Mouse (Mus musculus) embryonic facial prominence, embryonic 10.5 days (tissue): ENCODE results near the gene Gpr146. TPM values are rescaled to one million over a fixed set of nuclear protein-coding genes. Genes with fewer than 3 reads are reported as not detected.

Experiments
- DNase-seq: peaks from one replicate; pipeline ENCODE4 v3.0.0-alpha.2; 2017; ENCODE audit warnings: low spot score
- H3K27ac ChIP-seq: fragments of 300-500 bp; sonication (generic); replicated peaks from 2 replicates; pipeline ENCODE4 v1.5.1; 2016; ENCODE audit warnings: mild to moderate bottlenecking
- H3K27me3 ChIP-seq: fragments of 300-500 bp; sonication (generic); replicated peaks from 2 replicates; pipeline ENCODE4 v1.6.1; 2016; ENCODE audit warnings: low read depth, mild to moderate bottlenecking; ENCODE audit not compliant: poor library complexity, severe bottlenecking
- H3K36me3 ChIP-seq: fragments of 300-500 bp; sonication (generic); replicated peaks from 2 replicates; pipeline ENCODE4 v1.6.1; 2016; ENCODE audit warnings: mild to moderate bottlenecking, moderate library complexity
- H3K4me1 ChIP-seq: fragments of 300-500 bp; sonication (generic); 2 replicates; pipeline ENCODE4 v1.6.1; 2016
- H3K4me3 ChIP-seq: fragments of 300-500 bp; sonication (generic); 2 replicates; pipeline ENCODE4 v1.5.1; 2016; ENCODE audit warnings: mild to moderate bottlenecking, moderate library complexity
- H3K9me3 ChIP-seq: fragments of 300-500 bp; sonication (generic); 2 replicates; pipeline ENCODE4 v1.6.1; 2016; ENCODE audit warnings: mild to moderate bottlenecking
- WGBS: fragments of 180-500 bp; shearing (Covaris S2); methylation state at CpG from one replicate; pipeline ENCODE4 v1.1.7; 2016; 5-methylcytosine and 5-hydroxymethylcytosine counted together
- polyA plus RNA-seq: library from polyadenylated mRNA; unstranded; fragments of >200 nt; fragmentation: Nextera tagmentation; extraction: Ambion mirVana; gene quantifications from 2 replicates; pipeline ENCODE4 v1.2.1, GENCODE M21; 2016

Gene Gpr146
- polyA plus RNA-seq, 1 experiment from 2014 or later: 2.5 TPM

DNA sequence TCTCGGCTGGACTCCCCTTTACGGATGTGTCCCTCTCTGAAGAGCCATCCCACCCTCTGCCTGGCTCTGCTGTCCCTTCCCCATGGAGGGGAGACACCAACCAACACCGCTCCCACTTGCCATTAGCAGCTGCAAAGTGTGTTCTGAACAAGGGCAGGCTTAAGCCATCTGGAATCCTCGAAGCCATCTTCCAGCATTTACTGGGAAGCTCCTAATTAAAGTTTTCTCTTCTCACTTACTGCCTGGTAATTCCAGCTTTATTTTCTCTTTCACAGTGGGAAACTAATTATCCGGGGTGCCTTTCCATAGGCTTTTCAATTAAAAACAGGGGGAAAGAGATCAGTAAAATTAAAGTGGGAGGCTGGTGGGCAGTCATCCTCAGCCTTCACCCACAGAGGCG, 54.8 kb downstream of the Gpr146 start:
- Histone ChIP-seq H3K4me1 (peaks cover 47% of the 10 kb centered on the region), H3K9me3 (no peaks in the 10 kb centered on the region), H3K27ac (no peak overlapping the region), H3K36me3 (peaks cover 10% of the 10 kb centered on the region), H3K27me3 (no peaks in the 10 kb centered on the region), H3K4me3 (no peak overlapping the region)
- 51% methylated on average over 6 of the region's 6 CpGs for WGBS
- no peak for DNase-seq

GRCm38 (mm10) chr5:139432747-139433508, 55.4 kb downstream of the Gpr146 start:
- Histone ChIP-seq H3K4me1 (peaks cover 47% of the 10 kb centered on the region), H3K4me3 (no peak overlapping the region), H3K27ac (no peak overlapping the region), H3K9me3 (no peaks in the 10 kb centered on the region), H3K36me3 (peaks cover 11% of the 10 kb centered on the region), H3K27me3 (no peaks in the 10 kb centered on the region)
- DNase-seq: no peak
- WGBS: 58% methylated on average over 7 of the region's 7 CpGs

GRCm38 (mm10) chr5:139433842-139434568, 56.5 kb downstream of the Gpr146 start:
- 87% methylated on average over 9 of the region's 9 CpGs for WGBS
- no peak overlapping the region; the same call in 1 of the 2 replicates for H3K27ac ChIP-seq

GRCm38 (mm10) chr5:139434940-139435339, 57.4 kb downstream of the Gpr146 start:
- H3K27ac ChIP-seq: peak overlapping the region; percentile 24; the same call in 1 of the 2 replicates
- no peaks in the 10 kb centered on the region for H3K27me3 ChIP-seq
- 66% methylated on average over 8 of the region's 8 CpGs for WGBS
- DNase-seq: no peak
- H3K9me3 ChIP-seq: no peaks in the 10 kb centered on the region
- peaks cover 11% of the 10 kb centered on the region for H3K36me3 ChIP-seq
- H3K4me1 ChIP-seq: peaks cover 35% of the 10 kb centered on the region
- no peak overlapping the region for H3K4me3 ChIP-seq

More at GRCm38 (mm10) chr5:139433842-139434568, 56.5 kb downstream of the Gpr146 start:
- peaks cover 45% of the 10 kb centered on the region for H3K4me1 ChIP-seq
- no peaks in the 10 kb centered on the region for H3K9me3 ChIP-seq
- H3K36me3 ChIP-seq: peaks cover 11% of the 10 kb centered on the region
- no peak for DNase-seq
- no peak overlapping the region for H3K4me3 ChIP-seq
- H3K27me3 ChIP-seq: no peaks in the 10 kb centered on the region

- WGBS: 92% methylated on average over 4 of the region's 4 CpGs
- DNase-seq: no peak
- peaks cover 11% of the 10 kb centered on the region for H3K36me3 ChIP-seq
- no peaks in the 10 kb centered on the region for H3K27me3 ChIP-seq
- no peak overlapping the region for H3K27ac ChIP-seq
- H3K4me1 ChIP-seq: peaks cover 18% of the 10 kb centered on the region
- no peak overlapping the region for H3K4me3 ChIP-seq
- no peaks in the 10 kb centered on the region for H3K9me3 ChIP-seq
Measured at GRCm38 (mm10) chr5:139437769-139438168, 60.3 kb downstream of the Gpr146 start.

DNA sequence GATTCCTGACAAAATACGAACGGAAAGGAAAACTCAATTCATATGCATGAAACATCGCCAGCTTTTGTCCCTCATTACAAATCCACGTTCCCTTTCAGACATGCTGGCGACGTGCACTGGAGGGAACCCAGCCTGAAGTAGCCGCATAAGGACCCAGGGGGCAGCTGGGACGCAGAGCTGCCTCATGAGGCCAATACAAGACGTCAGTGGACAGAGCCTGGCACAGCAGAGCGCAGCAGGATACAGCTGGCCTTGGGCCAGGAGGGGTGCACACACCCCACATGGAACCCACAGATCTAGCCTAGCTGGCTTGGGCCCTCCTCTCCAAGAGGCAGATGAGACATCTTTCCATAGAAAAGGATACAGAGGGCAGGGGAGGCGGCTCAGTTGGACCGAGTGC, 60.9 kb downstream of the Gpr146 start:
- no peak for DNase-seq
- Histone ChIP-seq H3K4me3 (no peak overlapping the region), H3K4me1 (peaks cover 17% of the 10 kb centered on the region), H3K36me3 (peaks cover 11% of the 10 kb centered on the region), H3K27me3 (no peaks in the 10 kb centered on the region), H3K9me3 (no peaks in the 10 kb centered on the region), H3K27ac (no peak overlapping the region)
- WGBS: 90% methylated on average over 12 of the region's 12 CpGs

DNA sequence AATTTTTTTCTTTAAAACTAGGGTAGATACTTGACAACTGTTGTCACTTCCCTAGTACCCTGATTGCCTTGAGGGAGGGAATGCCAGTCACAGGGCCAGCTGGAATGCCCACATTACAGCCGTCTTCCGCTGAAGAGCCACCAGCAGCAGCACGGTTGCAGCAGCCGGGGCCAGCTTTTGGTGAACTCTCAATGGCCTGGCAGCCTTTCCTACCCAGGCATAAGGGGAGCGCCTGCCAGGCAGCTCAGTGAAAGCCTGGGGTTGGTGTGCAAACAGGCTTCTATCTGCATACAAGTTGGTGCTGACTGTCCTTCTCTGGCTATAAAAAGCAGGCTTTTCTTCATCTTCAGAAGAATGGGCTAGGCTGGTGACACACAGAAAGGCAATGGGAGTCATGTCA, 63.0 kb downstream of the Gpr146 start:
- Histone ChIP-seq H3K4me3 (no peak overlapping the region), H3K4me1 (peaks cover 3% of the 10 kb centered on the region), H3K36me3 (peaks cover 11% of the 10 kb centered on the region), H3K27ac (0 out of 2 replicates have a peak overlapping the region, but pooled peaks have one; percentile 30), H3K27me3 (no peaks in the 10 kb centered on the region), H3K9me3 (no peaks in the 10 kb centered on the region)
- 92% methylated on average over 5 of the region's 5 CpGs for WGBS
- DNase-seq: no peak

GRCm38 (mm10) chr5:139440926-139441725, 63.6 kb downstream of the Gpr146 start:
- Histone ChIP-seq H3K36me3 (peaks cover 11% of the 10 kb centered on the region), H3K4me3 (no peak overlapping the region), H3K4me1 (peaks cover 7% of the 10 kb centered on the region), H3K9me3 (no peaks in the 10 kb centered on the region), H3K27ac (0 out of 2 replicates have a peak overlapping the region, but pooled peaks have one; percentile 30), H3K27me3 (no peaks in the 10 kb centered on the region)
- no peak for DNase-seq
- 92% methylated on average over 11 of the region's 11 CpGs for WGBS

DNA sequence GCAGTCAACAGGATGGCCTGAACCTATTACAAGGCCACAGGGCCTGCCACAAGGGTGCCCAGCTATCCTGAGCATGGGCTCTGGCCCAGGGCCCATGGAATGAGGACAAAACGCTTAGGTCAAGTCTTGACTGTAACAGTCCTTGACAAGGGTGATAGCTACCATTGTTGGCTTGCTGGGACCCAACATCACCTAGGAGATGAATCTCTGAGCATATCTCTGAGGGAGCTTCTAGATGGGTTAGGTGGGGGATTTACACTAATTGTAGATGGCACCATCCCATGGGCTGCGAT, 64.2 kb downstream of the Gpr146 start:
- whole genome bisulfite sequencing: 97% methylated on average over 2 of the region's 2 CpGs
- Histone ChIP-seq H3K36me3 (peaks cover 5% of the 10 kb centered on the region), H3K9me3 (no peaks in the 10 kb centered on the region), H3K4me1 (peaks cover 8% of the 10 kb centered on the region), H3K4me3 (no peak overlapping the region), H3K27me3 (no peaks in the 10 kb centered on the region), H3K27ac (no peak overlapping the region)
- DNase-seq: no peak

DNA sequence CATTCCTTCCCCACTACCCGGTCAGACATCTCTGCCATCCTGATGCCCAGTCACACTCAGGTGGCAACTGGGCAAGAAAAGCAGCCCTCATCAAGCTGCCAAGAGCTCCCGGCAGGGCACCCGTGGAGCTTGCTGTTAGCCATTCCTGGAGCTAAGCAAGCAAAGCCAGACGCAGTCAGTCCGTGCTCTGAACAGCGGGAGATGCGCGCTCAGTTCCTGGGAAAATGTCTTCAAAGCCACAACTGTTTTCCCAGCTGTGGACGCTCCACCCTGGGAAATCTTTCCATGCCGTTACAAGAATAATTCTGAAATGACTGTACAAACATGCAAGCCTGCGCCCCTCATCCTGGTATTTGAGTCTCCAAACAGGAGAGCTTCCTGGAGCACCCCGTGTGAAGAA, 64.9 kb downstream of the Gpr146 start:
- Histone ChIP-seq H3K4me3 (no peak overlapping the region), H3K27me3 (no peaks in the 10 kb centered on the region), H3K36me3 (peaks cover under 1% of the 10 kb centered on the region; the same call in 1 of the 2 replicates), H3K9me3 (no peaks in the 10 kb centered on the region), H3K4me1 (peaks cover 8% of the 10 kb centered on the region), H3K27ac (no peak overlapping the region)
- DNase-seq: no peak
- WGBS: 81% methylated on average over 12 of the region's 12 CpGs

DNA sequence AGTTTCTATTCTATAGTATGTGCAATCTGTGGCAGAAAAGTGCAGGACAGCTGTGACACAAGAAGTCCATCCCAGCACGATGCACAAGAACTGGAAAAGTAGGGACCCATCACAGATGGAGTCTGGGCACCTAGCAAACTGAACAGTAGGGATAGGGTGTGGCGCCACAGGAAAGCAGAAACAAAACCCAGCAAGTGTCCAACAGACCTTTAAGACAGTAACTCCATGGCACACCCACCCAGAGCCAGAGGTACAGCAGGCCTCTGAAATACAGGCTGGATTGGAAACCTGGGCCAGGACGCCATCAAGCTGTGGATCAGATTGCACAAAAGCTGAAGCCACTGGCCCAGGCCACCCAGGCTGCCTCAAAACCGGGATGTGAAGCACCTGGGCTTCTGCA, 65.5 kb downstream of the Gpr146 start:
- H3K27ac ChIP-seq: no peak overlapping the region
- no peaks in the 10 kb centered on the region; the same call in 1 of the 2 replicates for H3K36me3 ChIP-seq

GRCm38 (mm10) chr5:139445258-139445657, 67.8 kb downstream of the Gpr146 start:
- Histone ChIP-seq H3K27ac (no peak overlapping the region; the same call in 1 of the 2 replicates), H3K9me3 (no peaks in the 10 kb centered on the region), H3K27me3 (no peaks in the 10 kb centered on the region), H3K4me1 (peaks cover 22% of the 10 kb centered on the region), H3K36me3 (no peaks in the 10 kb centered on the region; the same call in 1 of the 2 replicates), H3K4me3 (no peak overlapping the region)
- no peak for DNase-seq
- 88% methylated on average over 8 of the region's 8 CpGs for WGBS

More for the DNA sequence above, 65.5 kb downstream of the Gpr146 start:
- peaks cover 8% of the 10 kb centered on the region for H3K4me1 ChIP-seq
- no peaks in the 10 kb centered on the region for H3K27me3 ChIP-seq
- no peak overlapping the region for H3K4me3 ChIP-seq
- DNase-seq: no peak
- 78% methylated on average over 4 of the region's 4 CpGs for WGBS
- no peaks in the 10 kb centered on the region for H3K9me3 ChIP-seq
